Mouse (Mus musculus): ENCODE measurements around the gene Syt17.
A peak's percentile ranks its signal among the peaks of the same experiment; 100 is the strongest.
"Not testable (repeated sequence)": the region's sequence is repeated elsewhere in the genome, so short reads cannot be mapped to it uniquely, and the experiment has no call there.

Syt17 gene

GRCm38 (mm10) chr7:118380056-118380455, 68.0 kb downstream of the Syt17 start:
- no peak for DNase-seq (ENCODE audit: low read depth, low spot score)

GRCm38 (mm10) chr7:118376590-118376989, 71.4 kb downstream of the Syt17 start:
- DNase-seq (ENCODE audit: low read depth, low spot score): no peak

- DNase-seq (ENCODE audit: low read depth, low spot score): no peak
Observed at GRCm38 (mm10) chr7:118375341-118375740, 72.7 kb downstream of the Syt17 start.

GRCm38 (mm10) chr7:118371361-118371760, 76.7 kb downstream of the Syt17 start:
- DNase-seq (ENCODE audit: low read depth, low spot score): no peak

- DNase-seq (ENCODE audit: low read depth, low spot score): no peak
Observed at GRCm38 (mm10) chr7:118369705-118370104, 78.3 kb downstream of the Syt17 start.

GRCm38 (mm10) chr7:118365902-118366301, 82.1 kb downstream of the Syt17 start:
- DNase-seq (ENCODE audit: low read depth, low spot score): no peak

- DNase-seq (ENCODE audit: low read depth, low spot score): no peak
Observed at GRCm38 (mm10) chr7:118365251-118365650, 82.8 kb downstream of the Syt17 start.

GRCm38 (mm10) chr7:118364353-118365007, 83.5 kb downstream of the Syt17 start:
- peak; percentile 4 for DNase-seq (ENCODE audit: low read depth, low spot score)

- no peak for DNase-seq (ENCODE audit: low read depth, low spot score)
Observed at GRCm38 (mm10) chr7:118363587-118364233, 84.3 kb downstream of the Syt17 start.

GRCm38 (mm10) chr7:118362931-118363330, 85.1 kb downstream of the Syt17 start:
- no peak for DNase-seq (ENCODE audit: low read depth, low spot score)

- no peak for DNase-seq (ENCODE audit: low read depth, low spot score)
Observed at GRCm38 (mm10) chr7:118362258-118362657, 85.8 kb downstream of the Syt17 start.

GRCm38 (mm10) chr7:118358977-118359376, 89.0 kb downstream of the Syt17 start:
- DNase-seq (ENCODE audit: low read depth, low spot score): no peak

GRCm38 (mm10) chr7:118356410-118357005, 91.5 kb downstream of the Syt17 start:
- DNase-seq (ENCODE audit: low read depth, low spot score): not testable (repeated sequence)

GRCm38 (mm10) chr7:118350840-118351239, 97.2 kb downstream of the Syt17 start:
- DNase-seq (ENCODE audit: low read depth, low spot score): no peak

GRCm38 (mm10) chr7:118346943-118347342, 101.1 kb downstream of the Syt17 start:
- no peak for DNase-seq (ENCODE audit: low read depth, low spot score)

GRCm38 (mm10) chr7:118346432-118346831, 101.6 kb downstream of the Syt17 start:
- DNase-seq (ENCODE audit: low read depth, low spot score): no peak

- no peak for DNase-seq (ENCODE audit: low read depth, low spot score)
Observed at GRCm38 (mm10) chr7:118345396-118345795, 102.6 kb downstream of the Syt17 start.

- DNase-seq (ENCODE audit: low read depth, low spot score): no peak
Observed at GRCm38 (mm10) chr7:118344701-118345100, 103.3 kb downstream of the Syt17 start.
